Mouse (Mus musculus) natural killer cell, adult 2 months (primary cell): ENCODE results near the gene Fbxo27.

Source experiments
- DNase-seq, 2 experiments: peaks; one replicate each; pipeline ENCODE4 v3.0.0; 2022; ENCODE audit warnings: low spot score in 2 of 2

Gene Fbxo27

GRCm38 (mm10) chr7:28702601-28703143 is 10.0 kb downstream of the Fbxo27 start:
- DNase-seq, result peak in 1 of 2 experiments; percentile 17

GRCm38 (mm10) chr7:28709454-28709853 is 16.8 kb downstream of the Fbxo27 start:
- DNase-seq, result no peak

- no peak for DNase-seq
Observed at GRCm38 (mm10) chr7:28710962-28711361, 18.3 kb downstream of the Fbxo27 start.

- DNase-seq, result no peak
Observed at GRCm38 (mm10) chr7:28714667-28715066, 22.0 kb downstream of the Fbxo27 start.

- DNase-seq, result peak; percentile 21 to 23
Observed at GRCm38 (mm10) chr7:28715598-28715997, 22.9 kb downstream of the Fbxo27 start.

GRCm38 (mm10) chr7:28716590-28717281 is 24.1 kb downstream of the Fbxo27 start, which contains the start of gene Fbxo17:
TSS of gene Fbxo17 (plus strand) at chr7:28716804.
- DNase-seq, result peak; percentile 41 to 44

GRCm38 (mm10) chr7:28717726-28718125 is 25.1 kb downstream of the Fbxo27 start:
- DNase-seq, result no peak

GRCm38 (mm10) chr7:28719159-28719558 is 26.5 kb downstream of the Fbxo27 start:
- no peak for DNase-seq

GRCm38 (mm10) chr7:28719650-28720049 is 27.0 kb downstream of the Fbxo27 start:
- DNase-seq, result no peak

- no peak for DNase-seq
Observed at GRCm38 (mm10) chr7:28720753-28721537, 28.3 kb downstream of the Fbxo27 start.

- DNase-seq, result no peak
Observed at GRCm38 (mm10) chr7:28722079-28722478, 29.4 kb downstream of the Fbxo27 start.

GRCm38 (mm10) chr7:28724613-28725012 is 32.0 kb downstream of the Fbxo27 start:
- no peak for DNase-seq

- DNase-seq, result peak; percentile 67 to 73
Observed at GRCm38 (mm10) chr7:28726600-28726999, 34.0 kb downstream of the Fbxo27 start.

- DNase-seq, result no peak
Observed at GRCm38 (mm10) chr7:28727649-28728340, 35.1 kb downstream of the Fbxo27 start.

- DNase-seq, result peak; percentile 33 to 55
Observed at GRCm38 (mm10) chr7:28732341-28733142, 39.9 kb downstream of the Fbxo27 start.

GRCm38 (mm10) chr7:28733211-28733610 is 40.6 kb downstream of the Fbxo27 start:
- DNase-seq, result no peak

- no peak for DNase-seq
Observed at GRCm38 (mm10) chr7:28735701-28736100, 43.1 kb downstream of the Fbxo27 start.

- no peak for DNase-seq
Observed at GRCm38 (mm10) chr7:28739829-28740228, 47.2 kb downstream of the Fbxo27 start.

GRCm38 (mm10) chr7:28740949-28741348 is 48.3 kb downstream of the Fbxo27 start:
- DNase-seq, result no peak

GRCm38 (mm10) chr7:28741368-28741708 is 48.7 kb downstream of the Fbxo27 start:
- no peak for DNase-seq

- peak; percentile 96 to 97 for DNase-seq
Observed at GRCm38 (mm10) chr7:28741709-28742438, 49.2 kb downstream of the Fbxo27 start, which contains the start of the genes Mrps12 and Sars2. TSS of gene Mrps12 (minus strand) at chr7:28741820. TSS of gene Sars2 (plus strand) at chr7:28741992.
